Mouse (Mus musculus): ENCODE measurements at regions not wholly inside any gene's neighbourhood (a gene's known extent, or its start where the extent isn't known, plus 50 kb on each side); places are given as distances from the start of the nearest gene placed in this dataset.

DNA sequence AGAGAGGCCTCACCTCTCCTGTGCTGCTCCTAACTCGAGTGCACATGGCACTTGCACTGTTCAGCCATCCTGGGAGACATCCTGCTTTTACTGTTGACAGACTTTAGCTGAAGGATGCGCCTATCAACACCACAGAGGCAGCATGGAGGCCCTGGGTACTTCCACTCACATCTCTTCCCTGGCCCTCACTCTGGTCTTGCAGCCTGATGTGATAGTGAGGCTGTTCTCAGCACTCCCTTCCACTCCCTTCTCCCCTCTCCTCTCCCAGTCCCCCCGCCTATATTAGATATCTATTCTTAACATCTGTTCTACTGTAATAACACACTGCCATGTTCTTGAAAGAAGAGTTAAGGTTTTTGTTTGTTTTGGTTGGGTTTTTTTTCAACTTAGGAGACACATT lies 50.2 kb upstream of the Bod1 start:
- DNase-seq (ENCODE audit: low read depth, low spot score) (no peak), ATAC-seq (no peak)
- CTCF ChIA-PET = interaction anchor here (1.5 kb wide), 1 partner anchor 10 kb away, joined by 4 read pairs; no protein-coding TSS in a partner anchor
- in situ Hi-C loops (cut with MboI; ENCODE audit: low pct_unique_long_range_greater_than_20kb) = no loop called here
- POLR2A ChIA-PET = no interaction called here
- H3K27me3 ChIP-seq = no peaks in the 10 kb centered on the region
- no peak for TF ChIP-seq CTCF (IDR thresholded peaks at IDR 0.05)

GRCm38 (mm10) chr11:31724506-31724905 lies 52.8 kb upstream of the Bod1 start:
- POLR2A ChIA-PET = no interaction called here
- DNase-seq (ENCODE audit: low read depth, low spot score) = no peak
- CTCF ChIA-PET = interaction anchor here (1.5 kb wide), 1 partner anchor 13 kb away, joined by 4 read pairs; no protein-coding TSS in a partner anchor
- no peak for ATAC-seq
- in situ Hi-C loops (cut with MboI; ENCODE audit: low pct_unique_long_range_greater_than_20kb) = no loop called here
- no peak for TF ChIP-seq CTCF (IDR thresholded peaks at IDR 0.05)
- H3K27me3 ChIP-seq = no peaks in the 10 kb centered on the region

DNA sequence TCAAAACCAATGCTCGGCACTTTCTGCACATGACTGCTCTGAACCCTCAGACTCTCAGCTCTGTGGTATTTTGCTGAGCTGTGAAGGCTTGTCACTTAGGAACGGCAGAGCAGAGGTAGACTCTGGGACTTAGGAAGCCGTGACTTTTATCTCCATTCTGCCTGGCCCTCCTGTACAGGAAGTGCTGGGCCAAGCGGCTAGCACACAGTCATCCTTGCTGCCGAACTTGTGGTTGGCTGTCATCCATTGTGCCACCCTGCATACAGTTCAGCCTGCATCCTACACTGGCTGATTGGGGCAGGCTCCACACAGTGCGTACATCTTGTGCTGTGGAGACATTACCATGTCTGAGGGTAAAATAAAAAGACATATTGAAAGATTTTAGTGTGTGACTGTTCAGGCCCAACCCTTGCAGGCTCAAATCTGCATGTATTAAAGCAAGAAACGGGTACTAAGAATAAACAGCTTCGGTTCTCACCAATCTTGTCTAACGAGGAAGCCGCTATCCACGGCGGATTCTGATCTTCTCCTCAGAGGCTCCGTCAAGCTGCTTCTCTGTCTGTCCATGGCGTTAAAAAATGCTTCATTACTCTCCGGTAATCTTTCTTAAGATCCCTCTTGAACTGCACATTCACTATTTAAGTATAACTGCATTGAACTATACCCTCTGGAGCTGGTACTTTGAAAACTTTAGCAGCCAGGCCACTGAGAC lies 54.4 kb upstream of the Bod1 start:
- no peak for TF ChIP-seq CTCF (IDR thresholded peaks at IDR 0.05)
- POLR2A ChIA-PET = interaction anchor here (0.6 kb wide), 1 partner anchor 136 kb away, joined by 3 read pairs; no protein-coding TSS in a partner anchor
- no peaks in the 10 kb centered on the region for H3K27me3 ChIP-seq
- in situ Hi-C loops (cut with MboI; ENCODE audit: low pct_unique_long_range_greater_than_20kb) = no loop called here
- ATAC-seq (no peak), DNase-seq (ENCODE audit: low read depth, low spot score) (no peak)
- CTCF ChIA-PET = interaction anchor here (0.9 to 2.0 kb wide), 4 partner anchors 9 to 48 kb away, joined by 3 to 5 read pairs (median 4); no protein-coding TSS in a partner anchor

- TF ChIP-seq CTCF (IDR thresholded peaks at IDR 0.05) = no peak
- ATAC-seq (peak; percentile 23), DNase-seq (ENCODE audit: low read depth, low spot score) (no peak)
- no peaks in the 10 kb centered on the region for H3K27me3 ChIP-seq
- POLR2A ChIA-PET = no interaction called here
- in situ Hi-C loops (cut with MboI; ENCODE audit: low pct_unique_long_range_greater_than_20kb) = no loop called here
- CTCF ChIA-PET = interaction anchor here (0.9 kb wide), 1 partner anchor 11 kb away, joined by 3 read pairs; no protein-coding TSS in a partner anchor
Measured at GRCm38 (mm10) chr11:31727289-31727688, 55.6 kb upstream of the Bod1 start.

DNA sequence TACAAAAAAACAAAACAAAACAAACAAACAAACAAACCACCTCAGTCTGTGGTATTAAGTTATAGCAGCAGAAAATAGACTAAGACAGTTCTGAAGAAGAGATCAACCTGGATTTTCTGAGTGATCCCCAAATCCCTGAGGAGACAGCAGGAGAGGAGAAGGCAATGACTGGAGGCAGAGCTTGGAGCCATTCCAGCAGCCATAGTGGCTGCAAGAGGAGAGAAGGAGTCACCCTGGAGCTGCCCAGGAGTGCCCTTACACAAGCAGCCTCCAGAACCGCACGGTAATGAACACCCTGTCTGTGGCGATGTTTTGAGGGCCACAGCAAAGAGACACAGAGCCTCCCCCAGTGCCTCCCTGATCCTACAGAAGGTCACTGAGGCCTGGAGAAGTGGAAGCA lies 58.0 kb upstream of the Bod1 start:
- no peak for TF ChIP-seq CTCF (IDR thresholded peaks at IDR 0.05)
- in situ Hi-C loops (cut with MboI; ENCODE audit: low pct_unique_long_range_greater_than_20kb) = no loop called here
- no peaks in the 10 kb centered on the region for H3K27me3 ChIP-seq
- DNase-seq (ENCODE audit: low read depth, low spot score) = no peak
- ChIA-PET CTCF (interaction anchor here (0.8 to 1.4 kb wide), 3 partner anchors 12 to 218 kb away, joined by 3 read pairs; no protein-coding TSS in a partner anchor), POLR2A (interaction anchor here (0.9 to 1.0 kb wide), 2 partner anchors 100 to 141 kb away, joined by 3 to 5 read pairs; no protein-coding TSS in a partner anchor)
- peak; percentile 29 for ATAC-seq

- ATAC-seq (no peak), DNase-seq (ENCODE audit: low read depth, low spot score) (no peak)
- POLR2A ChIA-PET = interaction anchor here (1.0 kb wide), 1 partner anchor 99 kb away, joined by 3 read pairs; no protein-coding TSS in a partner anchor
- H3K27me3 ChIP-seq = no peaks in the 10 kb centered on the region
- CTCF ChIA-PET = interaction anchor here (0.8 to 1.4 kb wide), 3 partner anchors 12 to 218 kb away, joined by 3 read pairs; no protein-coding TSS in a partner anchor
- in situ Hi-C loops (cut with MboI; ENCODE audit: low pct_unique_long_range_greater_than_20kb) = no loop called here
- no peak for TF ChIP-seq CTCF (IDR thresholded peaks at IDR 0.05)
Measured at GRCm38 (mm10) chr11:31730181-31730580, 58.5 kb upstream of the Bod1 start.

DNA sequence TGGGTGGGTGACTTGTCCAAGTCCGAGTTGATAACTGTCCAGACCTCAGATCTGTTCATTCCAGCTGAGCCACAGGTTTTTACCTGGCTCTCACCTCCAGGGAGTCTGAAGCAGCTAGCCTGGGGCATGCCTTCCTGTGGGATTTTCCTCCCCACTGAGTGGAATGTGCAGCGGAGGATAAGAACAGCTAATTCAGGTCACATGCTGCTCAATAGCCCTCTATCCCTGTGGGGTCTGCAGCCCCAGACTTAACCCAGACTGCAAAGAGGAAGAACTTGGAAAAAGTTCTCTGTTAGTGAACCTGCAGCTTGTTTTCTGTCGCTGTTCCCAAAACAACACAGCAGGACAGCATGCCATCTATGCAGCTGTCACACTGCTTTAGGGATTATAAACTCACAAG lies 59.0 kb upstream of the Bod1 start:
- in situ Hi-C loops (cut with MboI; ENCODE audit: low pct_unique_long_range_greater_than_20kb) = no loop called here
- DNase-seq (ENCODE audit: low read depth, low spot score) (no peak), ATAC-seq (peak; percentile 19)
- POLR2A ChIA-PET = interaction anchor here (0.7 to 1.2 kb wide), 4 partner anchors 8 to 99 kb away, joined by 3 read pairs; no protein-coding TSS in a partner anchor
- TF ChIP-seq CTCF (IDR thresholded peaks at IDR 0.05) = no peak
- CTCF ChIA-PET = interaction anchor here (0.8 to 0.9 kb wide), 2 partner anchors 13 to 98 kb away, joined by 3 read pairs; no protein-coding TSS in a partner anchor
- no peaks in the 10 kb centered on the region for H3K27me3 ChIP-seq

- ATAC-seq (no peak), DNase-seq (ENCODE audit: low read depth, low spot score) (no peak)
- in situ Hi-C loops (cut with MboI; ENCODE audit: low pct_unique_long_range_greater_than_20kb) = no loop called here
- no peak for TF ChIP-seq CTCF (IDR thresholded peaks at IDR 0.05)
- no peaks in the 10 kb centered on the region for H3K27me3 ChIP-seq
- ChIA-PET POLR2A (interaction anchor here (0.7 to 1.2 kb wide), 3 partner anchors 8 to 17 kb away, joined by 3 read pairs; no protein-coding TSS in a partner anchor), CTCF (interaction anchor here (0.9 to 1.2 kb wide), 2 partner anchors 92 to 97 kb away, joined by 3 to 4 read pairs; no protein-coding TSS in a partner anchor)
Measured at GRCm38 (mm10) chr11:31731459-31731858, 59.8 kb upstream of the Bod1 start.

GRCm38 (mm10) chr11:31732342-31732741 lies 60.7 kb upstream of the Bod1 start:
- ChIA-PET POLR2A (no interaction called here), CTCF (interaction anchor here (1.2 kb wide), 2 partner anchors 90 to 91 kb away, joined by 3 to 4 read pairs; no protein-coding TSS in a partner anchor)
- DNase-seq (ENCODE audit: low read depth, low spot score) (no peak), ATAC-seq (no peak)
- in situ Hi-C loops (cut with MboI; ENCODE audit: low pct_unique_long_range_greater_than_20kb) = no loop called here
- no peak for TF ChIP-seq CTCF (IDR thresholded peaks at IDR 0.05)
- no peaks in the 10 kb centered on the region for H3K27me3 ChIP-seq

DNA sequence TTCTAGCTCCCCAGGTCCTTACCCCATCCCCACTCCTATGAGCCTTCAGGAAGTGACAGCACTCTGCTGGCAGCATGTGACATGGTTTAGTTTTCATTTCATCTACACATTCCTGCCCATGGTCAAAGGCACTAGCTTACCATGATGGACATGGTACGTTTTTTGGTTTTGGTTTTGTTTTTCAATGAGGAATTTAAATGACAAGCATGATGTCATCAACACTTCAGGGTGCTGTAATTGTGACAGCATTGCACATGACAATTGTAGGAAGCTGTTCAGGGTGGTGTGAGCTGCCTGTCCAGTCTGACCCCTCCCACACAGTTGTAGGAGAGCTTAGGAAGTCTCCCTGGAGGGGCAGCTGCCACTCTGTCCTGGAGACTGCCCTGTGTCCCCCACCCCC lies 61.3 kb upstream of the Bod1 start:
- ATAC-seq (no peak), DNase-seq (ENCODE audit: low read depth, low spot score) (no peak)
- no peaks in the 10 kb centered on the region for H3K27me3 ChIP-seq
- POLR2A ChIA-PET = no interaction called here
- in situ Hi-C loops (cut with MboI; ENCODE audit: low pct_unique_long_range_greater_than_20kb) = no loop called here
- no peak for TF ChIP-seq CTCF (IDR thresholded peaks at IDR 0.05)
- CTCF ChIA-PET = interaction anchor here (1.2 to 1.4 kb wide), 2 partner anchors 12 to 90 kb away, joined by 3 to 4 read pairs; no protein-coding TSS in a partner anchor

DNA sequence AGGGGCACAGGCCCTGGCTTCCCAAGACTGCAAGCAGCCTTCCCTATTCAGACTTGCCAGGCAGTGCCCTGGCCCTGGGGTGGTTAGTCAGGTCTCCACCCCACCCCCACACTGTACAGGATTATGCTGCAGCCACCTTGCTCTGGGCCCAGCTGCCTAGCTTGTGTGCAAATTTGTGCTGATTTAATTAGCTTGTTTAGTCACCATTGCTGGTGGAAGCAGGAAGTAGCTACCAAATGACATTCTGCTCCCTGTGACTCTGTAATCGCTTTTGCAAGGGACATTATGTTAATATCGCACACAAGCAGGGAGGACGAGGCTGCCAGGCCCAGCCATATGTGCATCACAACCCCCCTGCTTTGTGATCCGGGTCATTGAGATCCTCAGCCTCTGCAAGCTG lies 62.4 kb upstream of the Bod1 start:
- in situ Hi-C loops (cut with MboI; ENCODE audit: low pct_unique_long_range_greater_than_20kb) = no loop called here
- CTCF ChIA-PET = interaction anchor here (0.9 to 1.5 kb wide), 5 partner anchors 10 to 167 kb away, joined by 3 to 5 read pairs (median 3); no protein-coding TSS in a partner anchor
- no peaks in the 10 kb centered on the region for H3K27me3 ChIP-seq
- ATAC-seq (peak; percentile 26), DNase-seq (ENCODE audit: low read depth, low spot score) (no peak)
- no peak for TF ChIP-seq CTCF (IDR thresholded peaks at IDR 0.05)
- POLR2A ChIA-PET = no interaction called here

All from Patski (cell line).